Mouse (Mus musculus) adipose tissue, adult 10 weeks (tissue): Measurements from ENCODE around the gene Acbd6. TPM values are rescaled to one million over a fixed set of nuclear protein-coding genes. Genes with fewer than 3 reads are reported as not detected.

ENCODE experiments used
- polyA plus RNA-seq: library from polyadenylated mRNA; stranded (reverse); fragments of 350-450 nt; fragmentation: Illumina TruSeq; extraction: RNeasy Lipid Tissue Mini Kit (QIAGEN cat#74804); gene quantifications from one replicate; pipeline ENCODE4 v1.2.3, GENCODE M21; 2014; ENCODE audit warnings: low read depth, low replicate concordance

The Acbd6 gene
- polyA plus RNA-seq: 65.0 TPM

DNA sequence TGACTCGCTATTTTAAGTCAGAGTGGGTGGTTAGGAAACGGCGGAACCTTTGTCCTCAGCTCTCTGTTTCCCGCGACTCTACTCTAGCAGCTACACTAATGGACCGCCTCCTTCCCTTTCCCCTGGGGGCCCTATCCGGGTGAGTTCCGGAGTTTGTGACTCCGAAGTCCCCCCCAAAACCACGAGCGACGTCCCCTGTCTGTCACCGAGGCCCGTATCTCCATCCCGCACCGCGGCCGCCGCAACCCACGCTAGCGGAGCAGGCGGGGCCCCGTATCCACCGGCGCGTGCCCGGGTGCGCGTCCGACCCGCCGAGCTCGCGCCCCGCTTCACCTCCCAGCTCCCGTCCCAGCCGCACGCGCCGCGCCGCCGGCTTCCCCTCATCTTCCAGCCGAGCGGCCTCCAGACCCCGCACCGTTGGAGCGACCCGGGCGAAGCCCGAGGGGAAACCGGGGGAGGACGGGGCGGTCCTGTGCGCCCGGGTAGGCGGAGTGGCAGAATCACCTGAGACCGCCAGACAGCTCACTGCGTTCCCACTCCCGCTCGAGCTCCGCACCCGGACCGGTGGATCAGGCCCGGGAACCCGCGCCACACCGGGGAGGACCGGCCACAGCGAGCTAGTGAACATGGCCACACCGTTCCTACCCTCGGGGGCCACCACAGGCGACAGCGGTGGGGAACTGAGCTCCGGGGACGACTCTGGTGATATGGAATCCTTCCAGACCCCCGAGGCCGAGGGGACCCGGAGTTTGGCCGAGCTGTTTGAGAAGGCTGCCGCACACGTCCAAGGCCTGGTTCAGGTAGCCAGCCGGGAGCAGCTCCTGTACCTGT is at the start of gene Acbd6:
Gene Acbd6, plus strand, starts transcription at position 109 of the 831 bp plus-strand sequence.

Other genes with a start within 250 kb of the Acbd6 start
- 15.1 TPM for gene Xpr1, start 140.7 kb upstream of the Acbd6 start, polyA plus RNA-seq
- gene Lhx4, start 193.6 kb downstream of the Acbd6 start, polyA plus RNA-seq: 0.78 TPM